In genomic region chr12:3792248-3792647, GRCm38 (mm10) we compare ENCODE assay signal across 9 mouse cellular contexts. TPM values are rescaled to one million over a fixed set of nuclear protein-coding genes. Genes with fewer than 3 reads are reported as not detected.
DNase-seq lines count a peak whose midpoint lies in the region; ATAC-seq and TF ChIP-seq lines count a peak whose summit lies in the region.
"Had no signal": no experiment of that assay in that cellular context is flagged by ENCODE, and none has a peak within 500 bp of the region (broad histone marks: within the 10 kb centered on the region; RNA-seq: fewer than 3 reads in every experiment).

No protein-coding gene starts in this region.

- peak overlapping the region; percentile 81 for H3K4me2 ChIP-seq in heart, embryonic 12.5 days
- peak overlapping the region; percentile 57 for H3K4me2 ChIP-seq in forebrain, embryonic 16.5 days (ENCODE audit: low read length)

- H3K4me3 ChIP-seq in heart, embryonic 12.5 days: peak overlapping the region; percentile 55
- H3K4me3 ChIP-seq in ES-E14 (ENCODE audit: insufficient read depth in 1 of 2, low read depth in 1 of 2, low read length in 2 of 2, poor library complexity in 1 of 2, severe bottlenecking in 1 of 2): peak overlapping the region in 1 of 2 experiments; percentile 45; a peak in 2 of 4 replicates
- peak overlapping the region; percentile 41 for H3K4me3 ChIP-seq in forebrain, embryonic 16.5 days (replicated peaks; ENCODE audit: low read length)
- peak overlapping the region; percentile 17; the same call in 1 of the 2 replicates for H3K4me3 ChIP-seq in macrophage (ENCODE audit: inconsistent target)

- H3K79me2 ChIP-seq in macrophage (ENCODE audit: inconsistent target): no peaks in the 10 kb centered on the region

- H3K27me3 ChIP-seq in heart, embryonic 12.5 days (replicated peaks): no peaks in the 10 kb centered on the region
- no peaks in the 10 kb centered on the region for H3K27me3 ChIP-seq in forebrain, embryonic 16.5 days (replicated peaks; ENCODE audit: control insufficient read depth, insufficient read depth, low read length)

- 20% methylated on average over 8 of the region's 8 CpGs for WGBS in heart, embryonic 12.5 days
- WGBS in forebrain, embryonic 16.5 days: 22% methylated on average over 8 of the region's 8 CpGs
- WGBS in macrophage (ENCODE audit: missing documents): 44% methylated on average over 8 of the region's 8 CpGs

- H3K9ac ChIP-seq in heart, embryonic 12.5 days: peak overlapping the region; percentile 72
- peak overlapping the region; percentile 49; the same call in 1 of the 2 replicates for H3K9ac ChIP-seq in ES-E14 (ENCODE audit: insufficient read depth, low read depth, low read length, poor library complexity, severe bottlenecking)
- peak overlapping the region; percentile 54 for H3K9ac ChIP-seq in forebrain, embryonic 16.5 days (replicated peaks; ENCODE audit: low read depth, low read length)

- H3K27ac ChIP-seq in heart, embryonic 12.5 days (ENCODE audit: poor library complexity, severe bottlenecking): no peak overlapping the region
- no peak overlapping the region for H3K27ac ChIP-seq in ES-E14 (ENCODE audit: insufficient read depth, low read depth, low read length, poor library complexity, severe bottlenecking)
- no peak overlapping the region for H3K27ac ChIP-seq in forebrain, embryonic 16.5 days (ENCODE audit: low read length)
- peak overlapping the region; percentile 29; the same call in 1 of the 2 replicates for H3K27ac ChIP-seq in macrophage

- no peaks in the 10 kb centered on the region for H3K9me3 ChIP-seq in heart, embryonic 12.5 days (replicated peaks)
- H3K9me3 ChIP-seq in ES-E14 (ENCODE audit: control insufficient read depth, insufficient read depth, low read depth, low read length): no peaks in the 10 kb centered on the region
- H3K9me3 ChIP-seq in forebrain, embryonic 16.5 days (ENCODE audit: control insufficient read depth, low read length): no peaks in the 10 kb centered on the region

- no peak for ATAC-seq in heart, embryonic 12.5 days (ENCODE audit: insufficient number of reproducible peaks, low FRiP score)
- ATAC-seq in forebrain, embryonic 16.5 days: peak; percentile 11; the same call in 1 of the 2 replicates

- in situ Hi-C loops in ES-E14 (cut with MboI; ENCODE audit: low sequenced_read_pairs in 2 of 2, unreplicated experiment in 2 of 2): no loop called here

- peaks cover 20% of the 10 kb centered on the region for H3K4me1 ChIP-seq in heart, embryonic 12.5 days (replicated peaks)
- peaks cover 0 to 20% of the 10 kb centered on the region in 2 experiments; a peak in 2 of 4 replicates for H3K4me1 ChIP-seq in ES-E14 (ENCODE audit: control insufficient read depth in 2 of 2, insufficient read depth in 2 of 2, low read length in 2 of 2, poor library complexity in 1 of 2)
- H3K4me1 ChIP-seq in forebrain, embryonic 16.5 days (replicated peaks; ENCODE audit: control insufficient read depth, insufficient read depth, low read length): peaks cover 8% of the 10 kb centered on the region; the same call in 1 of the 2 replicates

- DNase-seq in heart, adult 18-20 months: no peak
- DNase-seq in ES-E14 (ENCODE audit: low read depth, low spot score): no peak
- no peak for DNase-seq in thymus, postnatal 14 days
- no peak for DNase-seq in ovary, postnatal 36 days (ENCODE audit: low spot score)
- DNase-seq in layer of hippocampus, adult 18-20 months (ENCODE audit: low spot score in 2 of 2): no peak

- no peaks in the 10 kb centered on the region for H3K36me3 ChIP-seq in heart, embryonic 12.5 days
- H3K36me3 ChIP-seq in ES-E14 (ENCODE audit: control insufficient read depth, insufficient read depth, low read length, poor library complexity, severe bottlenecking) (no peaks in the 10 kb centered on the region), macrophage (ENCODE audit: inconsistent target) (no peaks in the 10 kb centered on the region)
- no peaks in the 10 kb centered on the region for H3K36me3 ChIP-seq in forebrain, embryonic 16.5 days (ENCODE audit: control insufficient read depth, insufficient read depth)
- H3K36me3 ChIP-seq: G1E had no signal

TF ChIP-seq in ES-E14, 5 proteins besides CTCF, POLR2A, EP300 and RAD21:
- TF ChIP-seq ZNF384 (IDR thresholded peaks at IDR 0.05; ENCODE audit: low read depth, low read length) (no peak), MAFK (IDR thresholded peaks at IDR 0.05; ENCODE audit: insufficient read depth, low read depth, low read length) (no peak), CHD2 (IDR thresholded peaks at IDR 0.05; ENCODE audit: low read depth, low read length) (no peak), ZC3H11A (IDR thresholded peaks at IDR 0.05; ENCODE audit: borderline replicate concordance, low read depth, low read length) (no peak), HCFC1 (IDR thresholded peaks at IDR 0.05; ENCODE audit: borderline replicate concordance, insufficient read depth, low read length) (no peak)

RNA-seq across cellular contexts. Expression of gene Dnmt3a, which starts 13.6 kb away (rescaled TPM):
- 139 and 142 TPM in 2 replicates for polyA plus RNA-seq in heart, embryonic 12.5 days (2016; fragmentation: Nextera tagmentation; extraction: Ambion mirVana)
- 10 to 100 TPM; 38.8 to 42.4 TPM for total RNA-seq in heart, adult 18-20 months (2021)
- total RNA-seq in ES-E14 (2012; rRNA removed): 77.0 and 90.9 TPM in 2 replicates
- 86.3 and 86.6 TPM in 2 replicates for polyA plus RNA-seq in forebrain, embryonic 16.5 days (2015; fragmentation: Nextera tagmentation; extraction: Ambion mirVana)
- total RNA-seq in macrophage (2018; cell fraction: chromatin; rRNA removed): 1,000 to 10,000 TPM in 3 of 26 experiments, 100 to 1,000 TPM in 23; 182 to 1,452 (median 590) TPM
- 100 to 1,000 TPM in 25 of 26 experiments, 10 to 100 TPM in 1; 83.9 to 342 (median 173) TPM for total RNA-seq in macrophage (2018; cell fraction: cytosol; rRNA removed)
- total RNA-seq in macrophage (2018; cell fraction: nucleus; rRNA removed): 100 to 1,000 TPM; 125 to 674 (median 269) TPM
- 76.3 to 253 TPM (median 241 TPM) in 3 replicates for polyA plus RNA-seq in macrophage (2018)
- total RNA-seq in layer of hippocampus, adult 18-20 months (2021): 10 to 100 TPM; 65.3 to 69.4 TPM
